Mouse (Mus musculus) C2C12 (cell line): Measurements from ENCODE around the gene Bptf. TPM values are rescaled to one million over a fixed set of nuclear protein-coding genes. Genes with fewer than 3 reads are reported as not detected.
"Not testable (repeated sequence)": the region's sequence is repeated elsewhere in the genome, so short reads cannot be mapped to it uniquely, and the experiment has no call there.

ENCODE experiments used
- H3K27me3 ChIP-seq: one replicate; pipeline ENCODE4 v1.6.1; 2011; ENCODE audit not compliant: control insufficient read depth, insufficient read depth, insufficient read length
- H3K36me3 ChIP-seq: one replicate; pipeline ENCODE4 v1.6.1; 2011; ENCODE audit not compliant: control insufficient read depth, insufficient read depth
- H3K4me3 ChIP-seq: one replicate; pipeline ENCODE4 v1.5.1; 2011; ENCODE audit warnings: mild to moderate bottlenecking, control low read depth; ENCODE audit not compliant: poor library complexity, insufficient read depth, severe bottlenecking
- H3K79me2 ChIP-seq: one replicate; pipeline ENCODE4 v1.6.1; 2011; ENCODE audit not compliant: control insufficient read depth, insufficient read depth
- H3K79me3 ChIP-seq: one replicate; pipeline ENCODE4 v1.6.1; 2011; ENCODE audit warnings: low read depth, control low read depth
- H3ac ChIP-seq: one replicate; pipeline ENCODE3; 2011; ENCODE audit warnings: low read depth; ENCODE audit not compliant: control insufficient read depth, insufficient read length
- CEBPB ChIP-seq: IDR thresholded peaks from one replicate; pipeline ENCODE4 v1.6.1; 2011; ENCODE audit warnings: low read depth, mild to moderate bottlenecking, control low read depth, moderate library complexity
- CTCF ChIP-seq: IDR thresholded peaks from one replicate; pipeline ENCODE4 v1.5.1; 2011; ENCODE audit not compliant: control insufficient read depth, insufficient read depth, insufficient read length
- FOSL1 ChIP-seq: IDR thresholded peaks from one replicate; pipeline ENCODE4 v1.8.0; 2011; ENCODE audit warnings: mild to moderate bottlenecking, low read length; ENCODE audit not compliant: poor library complexity, insufficient read depth, severe bottlenecking
- MAX ChIP-seq: IDR thresholded peaks from one replicate; pipeline ENCODE4 v1.6.1; 2011; ENCODE audit warnings: mild to moderate bottlenecking, control low read depth
- MYOD1 ChIP-seq: IDR thresholded peaks from one replicate; pipeline ENCODE4 v1.6.1; 2011; ENCODE audit warnings: low read depth; ENCODE audit not compliant: control insufficient read depth, insufficient read length
- MYOG ChIP-seq: IDR thresholded peaks from one replicate; pipeline ENCODE4 v1.6.1; 2011; ENCODE audit not compliant: control insufficient read depth, insufficient read length; ENCODE audit errors: extremely low read depth
- USF1 ChIP-seq: IDR thresholded peaks from one replicate; pipeline ENCODE4 v1.6.1; 2011; ENCODE audit warnings: low read depth, mild to moderate bottlenecking, control low read depth, moderate library complexity
- polyA plus RNA-seq: library from polyadenylated mRNA; unstranded; fragments of >200 nt; fragmentation: generic; extraction: Trizol; gene quantifications from one replicate; pipeline ENCODE4 v1.2.1, GENCODE M21; 2012; ENCODE audit warnings: missing spikeins

Bptf gene
- polyA plus RNA-seq, 1 experiment = 14.8 TPM

DNA sequence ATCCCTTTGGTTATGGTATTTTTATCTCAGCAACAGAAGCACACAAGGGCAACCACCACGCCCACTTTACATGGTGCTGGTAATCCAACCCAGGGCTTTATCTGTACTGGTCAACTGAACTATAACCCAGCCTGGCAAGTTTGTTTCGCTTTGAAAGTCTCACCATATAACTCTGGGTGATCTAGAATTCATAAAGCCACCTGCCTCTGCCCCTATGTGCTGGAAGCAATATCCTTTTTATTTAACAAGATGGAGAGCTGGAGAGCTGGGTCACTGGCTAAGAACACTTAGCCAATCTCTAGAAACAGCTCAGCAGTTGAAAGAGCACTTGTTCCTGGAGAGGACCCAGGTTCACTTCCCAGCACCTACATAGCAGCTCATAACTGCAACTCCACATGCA lies 144.5 kb downstream of the Bptf start:
- H3K4me3 ChIP-seq = no peak overlapping the region
- H3K79me3 ChIP-seq = peaks cover 3% of the 10 kb centered on the region
- H3K27me3 ChIP-seq = no peaks in the 10 kb centered on the region
- peaks cover 72% of the 10 kb centered on the region for H3K36me3 ChIP-seq
- H3K79me2 ChIP-seq = peaks cover 20% of the 10 kb centered on the region
- TF ChIP-seq USF1 (no peak), MYOD1 (no peak), CEBPB (no peak), MYOG (no peak), CTCF (no peak), MAX (no peak), FOSL1 (no peak)
- H3ac ChIP-seq = no peak overlapping the region

DNA sequence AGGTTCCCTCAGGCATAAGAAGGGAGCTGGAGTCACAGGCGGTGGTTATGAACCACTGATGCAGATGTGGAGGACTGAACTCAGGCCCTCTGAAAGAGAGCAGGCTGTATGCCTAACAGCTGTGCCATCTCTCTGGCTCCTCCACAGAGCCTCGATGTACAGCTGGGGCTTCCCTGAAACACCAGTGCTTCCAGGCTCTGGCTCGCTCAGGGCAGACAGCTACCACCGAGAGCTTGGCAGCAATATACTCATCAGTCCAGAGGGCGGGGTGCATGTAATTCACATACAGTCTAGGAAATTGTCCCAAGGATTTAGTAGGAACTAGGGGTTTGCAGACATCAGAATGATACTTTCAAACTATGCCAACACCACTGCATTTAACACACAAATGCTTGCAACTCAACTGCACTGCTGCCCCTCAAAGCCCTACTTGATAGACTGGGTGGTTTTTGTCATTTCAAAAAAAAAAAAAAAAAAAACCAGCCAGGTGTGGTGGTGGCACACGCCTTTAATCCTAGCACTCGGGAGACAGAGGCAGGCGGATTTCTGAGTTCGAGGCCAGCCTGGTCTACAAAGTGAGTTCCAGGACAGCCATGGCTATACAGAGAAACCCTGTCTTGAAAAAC lies 145.8 kb downstream of the Bptf start:
- not testable (repeated sequence) for H3ac ChIP-seq, H3K79me3 ChIP-seq, H3K4me3 ChIP-seq, H3K27me3 ChIP-seq
- H3K79me2 ChIP-seq = peaks cover 15% of the 10 kb centered on the region
- peaks cover 62% of the 10 kb centered on the region for H3K36me3 ChIP-seq

Other genes with a start within 250 kb of the Bptf start
- gene Smurf2, start 211.4 kb downstream of the Bptf start, polyA plus RNA-seq = 13.0 TPM
- gene Kpna2, start 132.6 kb downstream of the Bptf start, polyA plus RNA-seq = 50.9 TPM
- gene 1810010H24Rik, start 106.4 kb downstream of the Bptf start, polyA plus RNA-seq = 0.47 TPM
- 24.4 TPM for gene Nol11, start 57.3 kb upstream of the Bptf start, polyA plus RNA-seq